Mouse (Mus musculus): ENCODE measurements around the gene Angptl7.

Angptl7 gene

GRCm38 (mm10) chr4:148495160-148495559 is 5.1 kb downstream of the Angptl7 start:
- DNase-seq (ENCODE audit: low spot score) = no peak

- no peak for DNase-seq (ENCODE audit: low spot score)
These were observed 8.8 kb downstream of the Angptl7 start for GRCm38 (mm10) chr4:148491448-148491847.

- no peak for DNase-seq (ENCODE audit: low spot score)
These were observed 9.8 kb downstream of the Angptl7 start for GRCm38 (mm10) chr4:148490502-148490901.

- no peak for DNase-seq (ENCODE audit: low spot score)
These were observed 12.4 kb downstream of the Angptl7 start for GRCm38 (mm10) chr4:148487841-148488240.

GRCm38 (mm10) chr4:148484511-148484910 is 15.7 kb downstream of the Angptl7 start:
- no peak for DNase-seq (ENCODE audit: low spot score)

- DNase-seq (ENCODE audit: low spot score) = no peak
These were observed 18.6 kb downstream of the Angptl7 start for GRCm38 (mm10) chr4:148481557-148482168.

- no peak for DNase-seq (ENCODE audit: low spot score)
These were observed 20.0 kb downstream of the Angptl7 start for GRCm38 (mm10) chr4:148480245-148480644.

GRCm38 (mm10) chr4:148473496-148473895 is 26.8 kb downstream of the Angptl7 start:
- no peak for DNase-seq (ENCODE audit: low spot score)

GRCm38 (mm10) chr4:148472436-148473174 is 27.7 kb downstream of the Angptl7 start:
- no peak for DNase-seq (ENCODE audit: low spot score)

GRCm38 (mm10) chr4:148471363-148471806 is 28.9 kb downstream of the Angptl7 start:
- DNase-seq (ENCODE audit: low spot score) = no peak

- DNase-seq (ENCODE audit: low spot score) = no peak
These were observed 30.6 kb downstream of the Angptl7 start for GRCm38 (mm10) chr4:148469487-148470252.

- DNase-seq (ENCODE audit: low spot score) = no peak
These were observed 31.9 kb downstream of the Angptl7 start for GRCm38 (mm10) chr4:148468396-148468795.

GRCm38 (mm10) chr4:148466511-148467079 is 33.7 kb downstream of the Angptl7 start:
- DNase-seq (ENCODE audit: low spot score) = no peak

GRCm38 (mm10) chr4:148464869-148465268 is 35.4 kb downstream of the Angptl7 start:
- DNase-seq (ENCODE audit: low spot score) = no peak

GRCm38 (mm10) chr4:148464301-148464700 is 36.0 kb downstream of the Angptl7 start:
- no peak for DNase-seq (ENCODE audit: low spot score)

GRCm38 (mm10) chr4:148463208-148463960 is 36.9 kb downstream of the Angptl7 start:
- DNase-seq (ENCODE audit: low spot score) = no peak

GRCm38 (mm10) chr4:148462717-148463116 is 37.5 kb downstream of the Angptl7 start:
- DNase-seq (ENCODE audit: low spot score) = no peak

GRCm38 (mm10) chr4:148461772-148462171 is 38.5 kb downstream of the Angptl7 start:
- no peak for DNase-seq (ENCODE audit: low spot score)

GRCm38 (mm10) chr4:148460656-148461284 is 39.5 kb downstream of the Angptl7 start:
- no peak for DNase-seq (ENCODE audit: low spot score)

- DNase-seq (ENCODE audit: low spot score) = no peak
These were observed 44.7 kb downstream of the Angptl7 start for GRCm38 (mm10) chr4:148455477-148456025.

GRCm38 (mm10) chr4:148453707-148454106 is 46.6 kb downstream of the Angptl7 start:
- no peak for DNase-seq (ENCODE audit: low spot score)
